Mouse (Mus musculus) MEL (cell line): ENCODE measurements around the gene Nipsnap3b. TPM values are rescaled to one million over a fixed set of nuclear protein-coding genes. Genes with fewer than 3 reads are reported as not detected.

Source experiments
- KAT2A ChIP-seq: conservative IDR thresholded peaks from 2 replicates; pipeline ENCODE4 v1.6.1; 2012; ENCODE audit warnings: low read depth, low read length, improper control_type of control experiment, inconsistent platforms
- NRF1 ChIP-seq: IDR thresholded peaks from 2 replicates; pipeline ENCODE4 v1.6.1; 2014; ENCODE audit warnings: low read depth, mild to moderate bottlenecking, inconsistent platforms, low read length, improper control_type of control experiment, moderate library complexity; ENCODE audit not compliant: poor library complexity, insufficient read depth, severe bottlenecking
- polyA plus RNA-seq, 2 experiments: library from polyadenylated mRNA; stranded (reverse) in 1 of 2; unstranded in 1 of 2; fragments of >175 nt in 1 of 2; fragments of >200 nt in 1 of 2; gene quantifications; 2 replicates each; pipeline versions ENCODE4 v1.2.1 to v1.2.4; 2012; ENCODE audit warnings: low replicate concordance in 2 of 2, low read depth in 1 of 2; ENCODE audit not compliant: insufficient read length in 2 of 2, insufficient read depth in 1 of 2, missing spikeins in 1 of 2
- total RNA-seq: library from RNA; depleted of rRNA; stranded (reverse); fragments of 300-350 nt; gene quantifications from 2 replicates; pipeline ENCODE4 v1.2.3, GENCODE M21; 2012; rRNA removed

Gene Nipsnap3b
- total and polyA plus RNA-seq, 3 experiments = 28.0 to 57.1 TPM; not detected in 1

DNA sequence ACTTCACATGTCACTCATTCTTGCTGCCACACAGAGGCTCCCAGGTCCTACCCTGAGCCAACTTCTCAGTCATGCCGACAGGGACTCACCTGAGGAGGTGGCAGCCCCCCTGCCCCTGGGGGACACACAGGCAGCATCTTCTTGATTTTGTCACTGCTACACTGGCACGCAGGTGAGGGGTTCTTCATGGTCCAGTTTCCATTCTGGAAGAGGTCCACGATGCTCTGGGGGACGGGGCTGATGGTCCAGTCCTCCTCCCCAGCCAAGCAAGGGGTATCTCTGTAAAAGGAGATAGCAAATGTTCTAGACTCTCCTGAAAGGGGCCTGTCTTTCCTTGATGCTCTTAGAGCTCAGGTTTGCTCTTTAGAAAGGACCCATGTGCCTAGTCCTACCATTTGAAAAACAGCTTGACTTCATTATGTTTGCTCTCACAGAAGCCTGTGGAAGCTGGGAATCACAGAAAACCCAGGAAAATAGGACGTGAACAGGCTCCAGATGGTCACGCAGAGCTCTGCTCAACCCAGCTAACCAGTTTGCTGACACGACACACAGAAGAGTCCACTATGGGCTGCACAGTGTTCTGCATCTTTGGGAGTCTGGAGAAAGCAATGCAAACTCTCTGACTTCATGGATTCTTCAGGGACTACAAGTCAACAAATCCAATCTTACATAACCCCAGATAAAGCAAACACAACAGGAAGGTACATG, 50.8 kb downstream of the Nipsnap3b start (continued):
- TF ChIP-seq NRF1 (no peak), KAT2A (no peak)
- TF ChIP-seq, all 39 proteins: peak for 0

Other genes starting within 250 kb of the Nipsnap3b start
- gene Olfr275, start 197.3 kb upstream of the Nipsnap3b start, total RNA-seq = not detected in 2 replicates
- gene Olfr275, start 197.3 kb upstream of the Nipsnap3b start, polyA plus RNA-seq = not detected
- gene Olfr273, start 152.6 kb upstream of the Nipsnap3b start, total RNA-seq = not detected in 2 replicates
- not detected for gene Olfr273, start 152.6 kb upstream of the Nipsnap3b start, polyA plus RNA-seq
- not detected in 2 replicates for gene Olfr272, start 92.7 kb upstream of the Nipsnap3b start, total RNA-seq
- gene Olfr272, start 92.7 kb upstream of the Nipsnap3b start, polyA plus RNA-seq = not detected
- gene Olfr270, start 47.3 kb upstream of the Nipsnap3b start, total RNA-seq = not detected in 2 replicates
- not detected for gene Olfr270, start 47.3 kb upstream of the Nipsnap3b start, polyA plus RNA-seq
- gene Nipsnap3a, start 22.6 kb upstream of the Nipsnap3b start, total RNA-seq = not detected in 2 replicates
- not detected for gene Nipsnap3a, start 22.6 kb upstream of the Nipsnap3b start, polyA plus RNA-seq
- gene Abca1, start 148.0 kb downstream of the Nipsnap3b start, total RNA-seq = 8.4 and 10.8 TPM in 2 replicates
- 1 to 10 TPM in 1 of 2 experiments, not detected in 1; 9.0 TPM for gene Abca1, start 148.0 kb downstream of the Nipsnap3b start, polyA plus RNA-seq